Mouse (Mus musculus): Measurements from ENCODE around the gene Oas1a.

GRCm38 (mm10) chr5:120898726-120899125, 8.6 kb downstream of the Oas1a start:
- TF ChIP-seq CTCF (IDR thresholded peaks at IDR 0.05; ENCODE audit: borderline replicate concordance, control insufficient read depth, extremely low read depth, insufficient read depth, low read length, poor library complexity) (no peak), POLR2A (IDR thresholded peaks at IDR 0.05; ENCODE audit: control insufficient read depth, extremely low read depth, insufficient read depth, low read length, poor library complexity) (no peak)
